Mouse (Mus musculus) limb, embryonic 13.5 days (tissue): ENCODE results near the gene Cacna2d3. TPM values are rescaled to one million over a fixed set of nuclear protein-coding genes. Genes with fewer than 3 reads are reported as not detected.

Source experiments
- ATAC-seq: fragments of 200-750 bp; cut with Nextera tagmentation; 2 replicates; pipeline ENCODE4 v1.8.0; 2017; ENCODE audit warnings: low read depth, moderate number of reproducible peaks, moderate TSS enrichment; ENCODE audit not compliant: low FRiP score
- H3K27ac ChIP-seq: fragments of 300-500 bp; sonication (generic); 2 replicates; pipeline ENCODE4 v1.5.1; 2015; ENCODE audit warnings: inconsistent platforms, mild to moderate bottlenecking, moderate library complexity
- H3K27me3 ChIP-seq: fragments of 300-500 bp; sonication (generic); 2 replicates; pipeline ENCODE4 v1.6.1; 2015; ENCODE audit warnings: mild to moderate bottlenecking, inconsistent platforms
- H3K36me3 ChIP-seq: fragments of 300-500 bp; sonication (generic); 2 replicates; pipeline ENCODE4 v1.6.1; 2015; ENCODE audit warnings: inconsistent platforms, mild to moderate bottlenecking, moderate library complexity
- H3K4me1 ChIP-seq: fragments of 300-500 bp; sonication (generic); 2 replicates; pipeline ENCODE4 v1.6.1; 2015; ENCODE audit warnings: inconsistent platforms
- H3K4me2 ChIP-seq: fragments of 300-500 bp; sonication (generic); replicated peaks from 2 replicates; pipeline ENCODE4 v1.6.1; 2015; ENCODE audit warnings: inconsistent platforms, mild to moderate bottlenecking, moderate library complexity
- H3K4me3 ChIP-seq: fragments of 300-500 bp; sonication (generic); 2 replicates; pipeline ENCODE4 v1.5.1; 2015; ENCODE audit warnings: moderate library complexity, mild to moderate bottlenecking, inconsistent platforms
- H3K9ac ChIP-seq: fragments of 300-500 bp; sonication (generic); 2 replicates; pipeline ENCODE4 v1.6.1; 2015; ENCODE audit warnings: mild to moderate bottlenecking, inconsistent platforms
- H3K9me3 ChIP-seq: fragments of 300-500 bp; sonication (generic); 2 replicates; pipeline ENCODE4 v1.6.1; 2016; ENCODE audit warnings: inconsistent platforms
- WGBS: fragments of 180-500 bp; shearing (Covaris S2); methylation state at CpG from one replicate; pipeline ENCODE4 v1.1.7; 2015; 5-methylcytosine and 5-hydroxymethylcytosine counted together
- polyA plus RNA-seq: library from polyadenylated mRNA; unstranded; fragments of >200 nt; fragmentation: Nextera tagmentation; extraction: Ambion mirVana; gene quantifications from 2 replicates; pipeline ENCODE4 v1.2.1, GENCODE M21; 2015

The Cacna2d3 gene
- polyA plus RNA-seq, 1 experiment from 2014 or later = 5.3 TPM

GRCm38 (mm10) chr14:29612436-29612835 is 109.2 kb downstream of the Cacna2d3 start:
- peaks cover 17% of the 10 kb centered on the region for H3K4me1 ChIP-seq
- no peak overlapping the region for H3K27ac ChIP-seq
- 0 out of 2 replicates have a peak, but pooled peaks cover 8% of the 10 kb centered on the region for H3K27me3 ChIP-seq
- WGBS = 21% methylated on average over 5 of the region's 5 CpGs
- no peaks in the 10 kb centered on the region for H3K36me3 ChIP-seq
- no peak for ATAC-seq
- H3K9ac ChIP-seq = no peak overlapping the region
- no peak overlapping the region for H3K4me3 ChIP-seq
- no peak overlapping the region for H3K4me2 ChIP-seq
- no peaks in the 10 kb centered on the region for H3K9me3 ChIP-seq

DNA sequence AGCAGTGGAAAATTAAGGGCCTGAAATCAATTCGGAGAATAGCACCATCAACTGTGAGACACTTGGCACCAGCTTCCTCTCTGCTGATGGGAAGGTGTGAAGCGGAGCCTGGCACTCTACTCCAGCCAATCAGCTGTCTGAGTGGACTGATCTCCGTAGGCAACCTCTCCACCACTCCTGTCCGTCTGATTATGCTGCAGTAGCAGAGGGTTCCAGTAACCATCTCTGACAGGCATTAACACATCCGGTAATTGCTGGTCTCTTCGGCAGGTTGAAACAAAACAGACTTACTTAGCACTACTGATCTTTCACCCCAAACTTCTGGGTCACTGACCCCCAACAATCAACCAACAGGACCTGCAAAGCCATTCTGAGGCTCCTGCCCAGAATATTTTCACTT is 112.9 kb downstream of the Cacna2d3 start:
- Histone ChIP-seq H3K36me3 (no peaks in the 10 kb centered on the region), H3K4me3 (no peak overlapping the region), H3K4me1 (peaks cover 11% of the 10 kb centered on the region; the same call in 1 of the 2 replicates), H3K9ac (no peak overlapping the region), H3K27ac (no peak overlapping the region), H3K9me3 (no peaks in the 10 kb centered on the region), H3K27me3 (0 out of 2 replicates have a peak, but pooled peaks cover 8% of the 10 kb centered on the region), H3K4me2 (no peak overlapping the region)
- WGBS = 40% methylated on average over 6 of the region's 6 CpGs
- no peak for ATAC-seq

GRCm38 (mm10) chr14:29599428-29599827 is 122.2 kb downstream of the Cacna2d3 start:
- H3K27me3 ChIP-seq = no peaks in the 10 kb centered on the region
- no peaks in the 10 kb centered on the region for H3K36me3 ChIP-seq
- H3K4me2 ChIP-seq = no peak overlapping the region
- no peak overlapping the region for H3K4me3 ChIP-seq
- no peaks in the 10 kb centered on the region for H3K9me3 ChIP-seq
- H3K4me1 ChIP-seq = no peaks in the 10 kb centered on the region
- 74% methylated on average over 8 of the region's 8 CpGs for WGBS
- no peak overlapping the region for H3K27ac ChIP-seq
- H3K9ac ChIP-seq = no peak overlapping the region
- no peak for ATAC-seq

GRCm38 (mm10) chr14:29592896-29593295 is 128.8 kb downstream of the Cacna2d3 start:
- no peak overlapping the region for H3K4me2 ChIP-seq
- H3K4me3 ChIP-seq = no peak overlapping the region
- no peak overlapping the region for H3K9ac ChIP-seq
- no peaks in the 10 kb centered on the region for H3K9me3 ChIP-seq
- no peaks in the 10 kb centered on the region for H3K36me3 ChIP-seq
- WGBS = 89% methylated on average over 4 of the region's 4 CpGs
- no peak for ATAC-seq
- H3K4me1 ChIP-seq = no peaks in the 10 kb centered on the region
- no peaks in the 10 kb centered on the region for H3K27me3 ChIP-seq
- H3K27ac ChIP-seq = no peak overlapping the region

DNA sequence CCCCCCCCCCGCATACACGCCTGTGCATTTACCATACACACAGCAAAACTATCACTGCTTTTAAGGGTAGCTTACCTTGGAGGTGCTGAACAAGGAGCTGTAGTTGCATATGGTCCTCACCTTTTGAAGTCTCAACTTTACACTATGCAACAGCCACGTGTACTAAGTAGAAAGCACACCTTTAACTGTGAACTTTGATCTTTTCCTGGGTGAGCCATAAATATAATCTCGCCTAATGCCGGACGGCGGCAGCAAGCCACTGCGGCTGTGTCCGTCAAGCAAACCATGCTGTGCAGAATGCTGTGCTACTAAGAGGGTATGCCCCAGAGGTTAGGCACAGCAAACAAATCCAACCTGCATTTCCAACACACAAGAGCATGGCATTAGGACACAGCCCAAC is 132.0 kb downstream of the Cacna2d3 start:
- H3K4me2 ChIP-seq = no peak overlapping the region
- whole genome bisulfite sequencing = 46% methylated on average over 9 of the region's 9 CpGs
- no peak overlapping the region for H3K9ac ChIP-seq
- no peaks in the 10 kb centered on the region for H3K9me3 ChIP-seq
- H3K27ac ChIP-seq = no peak overlapping the region
- no peaks in the 10 kb centered on the region for H3K4me1 ChIP-seq
- H3K4me3 ChIP-seq = no peak overlapping the region
- no peaks in the 10 kb centered on the region for H3K36me3 ChIP-seq
- no peak for ATAC-seq
- H3K27me3 ChIP-seq = no peaks in the 10 kb centered on the region

- Histone ChIP-seq H3K36me3 (no peaks in the 10 kb centered on the region), H3K4me1 (no peaks in the 10 kb centered on the region), H3K9ac (no peak overlapping the region), H3K4me3 (no peak overlapping the region), H3K4me2 (no peak overlapping the region), H3K27ac (no peak overlapping the region), H3K27me3 (no peaks in the 10 kb centered on the region), H3K9me3 (no peaks in the 10 kb centered on the region)
- 62% methylated on average over 2 of the region's 2 CpGs for WGBS
- no peak for ATAC-seq
Observed at GRCm38 (mm10) chr14:29581961-29582360, 139.7 kb downstream of the Cacna2d3 start.

- 58% methylated on average over 1 of the region's 1 CpGs for WGBS
- Histone ChIP-seq H3K27me3 (no peaks in the 10 kb centered on the region), H3K4me2 (no peak overlapping the region), H3K4me3 (no peak overlapping the region), H3K36me3 (no peaks in the 10 kb centered on the region), H3K27ac (no peak overlapping the region), H3K4me1 (no peaks in the 10 kb centered on the region), H3K9ac (no peak overlapping the region), H3K9me3 (no peaks in the 10 kb centered on the region)
- no peak for ATAC-seq
Observed at GRCm38 (mm10) chr14:29577786-29578185, 143.9 kb downstream of the Cacna2d3 start.

GRCm38 (mm10) chr14:29575551-29575950 is 146.1 kb downstream of the Cacna2d3 start:
- Histone ChIP-seq H3K4me2 (no peak overlapping the region), H3K9ac (no peak overlapping the region), H3K27me3 (no peaks in the 10 kb centered on the region), H3K4me3 (no peak overlapping the region), H3K4me1 (no peaks in the 10 kb centered on the region), H3K9me3 (no peaks in the 10 kb centered on the region), H3K27ac (no peak overlapping the region), H3K36me3 (no peaks in the 10 kb centered on the region)
- no peak for ATAC-seq
- 81% methylated on average over 5 of the region's 5 CpGs for WGBS

DNA sequence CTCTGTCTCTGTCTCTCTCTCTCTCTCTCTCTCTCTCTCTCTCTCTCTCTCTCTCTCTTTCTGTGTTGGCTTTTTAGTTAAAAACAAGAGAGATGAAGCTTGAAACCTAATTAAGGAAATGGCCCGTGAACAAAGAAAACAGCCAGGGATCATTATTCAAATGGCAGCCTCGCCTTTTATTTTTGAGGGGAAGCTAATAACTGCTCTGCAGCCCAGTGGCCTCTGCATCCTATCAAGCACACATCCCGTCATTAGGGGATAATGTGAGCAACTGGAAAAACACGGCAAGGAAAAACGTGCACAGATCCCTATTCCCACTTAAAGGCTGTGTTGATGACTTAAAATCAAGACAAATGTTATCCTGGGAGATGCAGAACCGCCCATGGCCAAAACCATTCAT is 159.0 kb downstream of the Cacna2d3 start:
- no peak overlapping the region for H3K4me2 ChIP-seq
- H3K9me3 ChIP-seq = no peaks in the 10 kb centered on the region
- no peak for ATAC-seq
- no peak overlapping the region for H3K4me3 ChIP-seq
- no peaks in the 10 kb centered on the region for H3K27me3 ChIP-seq
- WGBS = 15% methylated on average over 6 of the region's 6 CpGs
- H3K4me1 ChIP-seq = peaks cover 15% of the 10 kb centered on the region; the same call in 1 of the 2 replicates
- H3K9ac ChIP-seq = no peak overlapping the region
- H3K27ac ChIP-seq = no peak overlapping the region
- H3K36me3 ChIP-seq = no peaks in the 10 kb centered on the region

- H3K36me3 ChIP-seq = no peaks in the 10 kb centered on the region
- H3K9ac ChIP-seq = no peak overlapping the region
- H3K9me3 ChIP-seq = no peaks in the 10 kb centered on the region
- 22% methylated on average over 11 of the region's 11 CpGs for WGBS
- no peak for ATAC-seq
- peaks cover 11% of the 10 kb centered on the region; the same call in 1 of the 2 replicates for H3K4me1 ChIP-seq
- H3K27ac ChIP-seq = no peak overlapping the region
- no peak overlapping the region for H3K4me3 ChIP-seq
- no peak overlapping the region for H3K4me2 ChIP-seq
- no peaks in the 10 kb centered on the region for H3K27me3 ChIP-seq
Observed at GRCm38 (mm10) chr14:29561122-29561834, 160.4 kb downstream of the Cacna2d3 start.

GRCm38 (mm10) chr14:29558440-29558839 is 163.2 kb downstream of the Cacna2d3 start:
- ATAC-seq = no peak
- WGBS = 87% methylated on average over 8 of the region's 8 CpGs
- Histone ChIP-seq H3K27ac (no peak overlapping the region), H3K36me3 (no peaks in the 10 kb centered on the region), H3K27me3 (no peaks in the 10 kb centered on the region), H3K4me2 (no peak overlapping the region), H3K4me3 (no peak overlapping the region), H3K9me3 (no peaks in the 10 kb centered on the region), H3K9ac (no peak overlapping the region), H3K4me1 (peaks cover 11% of the 10 kb centered on the region; the same call in 1 of the 2 replicates)

DNA sequence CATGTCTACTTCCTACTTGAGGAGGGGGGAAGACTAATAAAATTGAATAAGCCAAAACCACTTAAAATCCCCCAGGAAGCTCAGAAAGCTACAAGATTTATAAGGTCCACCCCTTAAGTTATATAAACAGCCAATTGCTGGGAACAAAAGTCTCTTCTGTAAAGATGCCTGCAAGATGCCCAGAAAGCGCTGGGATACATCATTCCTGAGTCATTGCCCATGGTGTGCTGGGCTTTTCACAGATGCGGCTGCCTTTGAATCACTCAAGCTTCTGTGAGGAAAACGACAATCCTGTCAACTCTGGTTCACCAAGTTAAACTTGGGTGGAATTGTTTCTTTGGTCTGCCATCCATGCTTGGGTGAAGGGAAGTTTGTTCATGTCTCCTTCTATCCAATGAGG is 165.5 kb downstream of the Cacna2d3 start:
- no peak overlapping the region for H3K4me3 ChIP-seq
- no peak overlapping the region for H3K27ac ChIP-seq
- no peak overlapping the region for H3K9ac ChIP-seq
- H3K9me3 ChIP-seq = no peaks in the 10 kb centered on the region
- ATAC-seq = no peak
- H3K27me3 ChIP-seq = no peaks in the 10 kb centered on the region
- H3K36me3 ChIP-seq = no peaks in the 10 kb centered on the region
- H3K4me2 ChIP-seq = no peak overlapping the region
- WGBS = 86% methylated on average over 3 of the region's 3 CpGs
- no peaks in the 10 kb centered on the region for H3K4me1 ChIP-seq

- H3K27me3 ChIP-seq = no peaks in the 10 kb centered on the region
- no peak for ATAC-seq
- no peaks in the 10 kb centered on the region for H3K9me3 ChIP-seq
- H3K36me3 ChIP-seq = no peaks in the 10 kb centered on the region
- no peak overlapping the region for H3K4me2 ChIP-seq
- no peak overlapping the region for H3K9ac ChIP-seq
- 85% methylated on average over 5 of the region's 5 CpGs for WGBS
- no peaks in the 10 kb centered on the region for H3K4me1 ChIP-seq
- H3K27ac ChIP-seq = no peak overlapping the region
- no peak overlapping the region for H3K4me3 ChIP-seq
Observed at GRCm38 (mm10) chr14:29552471-29552870, 169.2 kb downstream of the Cacna2d3 start.
